Mouse (Mus musculus): ENCODE measurements at regions not wholly inside any gene's neighbourhood (a gene's known extent, or its start where the extent isn't known, plus 50 kb on each side); places are given as distances from the start of the nearest gene placed in this dataset.

- no peak for ATAC-seq (ENCODE audit: poor library complexity, severe bottlenecking)
These were observed 149.8 kb downstream of the Satb1 start for GRCm38 (mm10) chr17:51683318-51683717.

DNA sequence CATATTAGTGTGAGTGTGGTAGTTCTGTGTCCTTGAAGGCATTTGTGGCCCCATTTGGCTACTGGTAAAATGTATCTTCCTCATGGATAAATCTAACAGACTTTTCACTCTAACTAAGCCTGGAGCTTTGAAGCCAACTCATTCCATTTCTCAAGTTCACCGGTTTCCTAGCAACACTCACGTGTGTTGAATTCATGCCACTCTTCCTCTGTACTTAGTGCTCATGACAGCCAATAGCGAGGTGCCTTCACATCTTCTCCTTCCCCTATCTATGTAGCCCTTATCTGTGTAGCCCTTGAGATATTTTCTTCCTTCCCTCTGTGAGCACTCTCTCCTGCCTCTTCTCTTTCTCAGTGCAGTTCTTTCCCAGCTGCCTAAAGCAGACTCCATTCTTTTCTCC lies 150.7 kb downstream of the Satb1 start:
- ATAC-seq (ENCODE audit: poor library complexity, severe bottlenecking): no peak

GRCm38 (mm10) chr17:51677451-51677850 lies 155.6 kb downstream of the Satb1 start:
- ATAC-seq (ENCODE audit: poor library complexity, severe bottlenecking): no peak

GRCm38 (mm10) chr17:51658408-51658807 lies 174.7 kb downstream of the Satb1 start:
- peak; percentile 75 for ATAC-seq (ENCODE audit: poor library complexity, severe bottlenecking)

DNA sequence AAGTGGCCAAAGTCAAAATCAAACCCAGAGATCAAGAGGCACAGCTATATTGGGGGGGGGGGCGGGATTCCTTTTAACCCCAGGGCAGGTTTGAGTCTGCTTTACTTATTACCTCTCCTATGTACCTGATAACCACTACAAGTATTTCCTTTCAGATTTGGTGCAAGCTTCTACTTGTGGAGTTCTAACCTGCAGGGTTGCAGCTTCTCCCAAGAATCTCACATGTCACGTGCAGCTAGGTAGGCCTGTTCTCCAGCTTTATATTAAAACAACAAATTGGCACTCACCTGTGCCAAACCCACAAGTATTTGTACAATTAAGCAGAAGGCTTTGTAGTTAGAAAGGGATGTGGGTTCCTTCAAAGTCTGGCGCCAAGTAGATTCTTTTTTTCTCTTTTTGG lies 179.2 kb downstream of the Satb1 start:
- no peak for ATAC-seq (ENCODE audit: poor library complexity, severe bottlenecking)

GRCm38 (mm10) chr17:51651880-51652279 lies 181.2 kb downstream of the Satb1 start:
- no peak for ATAC-seq (ENCODE audit: poor library complexity, severe bottlenecking)

DNA sequence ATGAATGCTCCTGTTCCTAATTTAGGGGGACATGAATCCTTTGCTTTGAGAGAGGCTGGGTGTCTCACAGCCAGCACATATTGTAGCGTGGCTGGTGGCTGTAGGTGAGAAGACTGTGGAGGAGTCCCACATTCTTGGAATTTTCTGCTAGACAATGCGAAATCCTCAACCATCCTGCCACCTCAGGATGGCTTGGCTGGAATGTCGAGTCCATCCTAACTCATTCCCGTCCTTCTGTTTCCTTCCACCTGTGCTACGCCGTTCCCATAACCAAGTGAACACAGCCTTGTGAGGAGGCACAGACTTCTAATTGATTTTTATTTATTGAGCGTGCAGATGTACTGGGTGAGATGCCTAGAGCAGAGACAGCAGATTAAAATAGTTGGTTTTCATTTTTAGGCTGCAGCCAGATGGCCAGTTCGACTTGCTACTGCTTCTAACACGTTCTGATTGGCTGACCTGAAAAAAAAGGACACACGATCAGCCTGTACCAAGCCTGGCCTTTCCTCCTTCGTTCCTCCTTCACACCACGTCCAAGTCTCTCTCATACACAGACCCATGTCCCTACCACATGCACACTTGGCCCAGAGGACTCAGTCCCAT lies 183.8 kb downstream of the Satb1 start:
- no peak for ATAC-seq (ENCODE audit: poor library complexity, severe bottlenecking)

DNA sequence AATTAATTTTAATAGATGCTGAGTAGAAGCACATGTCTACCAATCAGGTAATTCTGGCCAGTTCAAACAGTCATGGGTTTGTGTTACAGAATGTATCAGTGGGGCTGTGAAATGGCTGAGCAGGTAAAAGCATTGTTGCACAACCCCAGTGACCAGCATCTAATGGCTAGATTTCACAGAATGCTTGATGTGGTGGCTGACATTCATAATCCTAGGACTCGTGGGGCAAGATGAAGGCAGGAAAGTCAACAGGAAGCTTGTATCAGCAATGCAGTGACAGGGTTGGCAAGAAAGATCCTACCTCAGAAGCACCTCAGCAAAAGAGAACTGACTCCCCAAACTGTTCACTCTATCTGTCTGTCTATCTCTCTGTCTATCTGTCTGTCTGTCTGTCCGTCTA lies 186.7 kb downstream of the Satb1 start:
- ATAC-seq (ENCODE audit: poor library complexity, severe bottlenecking): no peak

- no peak for ATAC-seq (ENCODE audit: poor library complexity, severe bottlenecking)
These were observed 187.2 kb downstream of the Satb1 start for GRCm38 (mm10) chr17:51645866-51646265.

- ATAC-seq (ENCODE audit: poor library complexity, severe bottlenecking): no peak
These were observed 190.4 kb downstream of the Satb1 start for GRCm38 (mm10) chr17:51642682-51643081.

DNA sequence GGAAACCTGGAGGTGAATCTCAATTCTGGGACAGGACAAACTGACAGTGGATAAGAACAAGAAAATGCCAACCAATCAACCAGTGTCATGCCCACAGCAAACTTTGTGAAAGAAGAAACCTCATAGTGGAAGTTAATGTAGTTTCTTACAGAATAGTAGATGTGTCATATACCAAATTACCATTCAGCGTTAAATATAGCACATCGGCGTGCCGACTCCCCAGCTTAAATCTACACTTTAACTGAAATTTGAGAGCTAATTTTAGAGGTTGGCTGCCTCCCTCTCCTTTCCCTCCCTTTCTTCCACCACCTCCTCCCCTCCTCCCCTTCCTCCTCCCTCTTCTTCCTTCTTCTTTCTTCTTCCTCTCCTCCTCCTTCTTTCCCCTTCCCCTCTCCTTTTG lies 197.2 kb downstream of the Satb1 start:
- ATAC-seq (ENCODE audit: poor library complexity, severe bottlenecking): no peak

DNA sequence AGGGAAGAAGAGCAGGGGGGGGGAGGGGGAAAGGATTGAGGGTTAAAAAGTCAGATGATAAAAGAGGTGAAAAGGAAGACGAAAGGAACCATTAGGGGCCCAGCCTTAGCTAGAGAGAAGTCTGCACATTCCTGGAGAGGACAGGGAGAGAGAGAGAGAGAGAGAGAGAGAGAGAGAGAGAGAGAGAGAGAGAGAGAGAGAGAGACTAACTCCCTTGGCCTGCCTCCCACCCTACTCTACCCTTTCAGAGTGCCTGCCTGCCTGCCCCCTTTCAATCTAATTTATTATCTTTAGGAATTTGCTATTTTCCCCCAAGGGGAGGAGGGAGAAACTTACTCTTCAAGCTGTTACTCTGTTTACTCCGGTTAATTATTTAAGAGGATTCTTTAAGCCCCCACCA lies 201.5 kb downstream of the Satb1 start:
- ATAC-seq (ENCODE audit: poor library complexity, severe bottlenecking): no peak

- no peak for ATAC-seq (ENCODE audit: poor library complexity, severe bottlenecking)
These were observed 212.6 kb downstream of the Satb1 start for GRCm38 (mm10) chr17:51620528-51620927.

DNA sequence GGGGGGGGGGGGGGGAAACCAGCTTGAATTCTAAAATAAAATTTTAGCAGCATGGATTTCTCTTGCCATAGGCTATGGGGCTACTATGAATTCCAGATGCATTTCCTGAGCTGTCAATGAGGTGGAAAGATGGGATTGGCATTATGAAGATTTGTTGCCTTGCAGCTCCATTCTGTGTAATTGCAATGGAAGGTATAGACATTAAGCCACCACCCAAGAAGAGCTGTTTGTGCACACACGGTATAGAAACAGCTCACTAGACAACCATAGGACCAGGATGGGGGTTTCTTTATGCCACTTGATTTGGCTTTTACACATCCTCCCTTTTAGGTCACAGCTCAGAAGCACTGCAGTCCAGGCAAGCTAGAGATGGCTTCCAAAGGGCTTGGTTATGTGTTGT lies 247.8 kb downstream of the Satb1 start:
- no peak for ATAC-seq (ENCODE audit: poor library complexity, severe bottlenecking)

GRCm38 (mm10) chr17:51583984-51584880 lies 248.9 kb downstream of the Satb1 start:
- ATAC-seq (ENCODE audit: poor library complexity, severe bottlenecking): no peak

GRCm38 (mm10) chr17:51583277-51583676 lies 249.8 kb downstream of the Satb1 start:
- ATAC-seq (ENCODE audit: poor library complexity, severe bottlenecking): no peak

DNA sequence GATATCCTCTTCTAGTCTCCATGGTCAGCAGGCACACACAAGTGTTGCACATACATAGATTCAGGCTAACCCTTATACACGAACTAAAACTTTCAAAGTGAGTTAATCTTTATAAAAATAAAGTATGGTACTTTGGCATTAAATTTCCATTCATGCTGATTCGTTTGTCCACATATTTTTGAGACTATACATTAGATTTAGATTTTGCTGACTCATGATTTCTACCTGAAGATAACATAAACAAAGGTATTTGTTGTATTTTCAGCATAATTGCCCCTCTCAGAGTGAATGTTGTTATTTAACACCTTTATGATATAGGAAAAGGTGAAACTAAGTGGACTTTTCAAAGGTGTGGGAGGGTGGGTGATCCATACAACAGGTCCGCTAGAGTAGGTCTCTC lies 277.2 kb downstream of the Satb1 start:
- ATAC-seq (ENCODE audit: poor library complexity, severe bottlenecking): no peak

- no peak for ATAC-seq (ENCODE audit: poor library complexity, severe bottlenecking)
These were observed 278.6 kb downstream of the Satb1 start for GRCm38 (mm10) chr17:51554446-51554845.

GRCm38 (mm10) chr17:51552277-51553015 lies 280.6 kb downstream of the Satb1 start:
- no peak for ATAC-seq (ENCODE audit: poor library complexity, severe bottlenecking)

- ATAC-seq (ENCODE audit: poor library complexity, severe bottlenecking): no peak
These were observed 286.1 kb downstream of the Satb1 start for GRCm38 (mm10) chr17:51546999-51547398.

- ATAC-seq (ENCODE audit: poor library complexity, severe bottlenecking): no peak
These were observed 290.5 kb downstream of the Satb1 start for GRCm38 (mm10) chr17:51542544-51542943.

GRCm38 (mm10) chr17:51534678-51535077 lies 298.4 kb downstream of the Satb1 start:
- peak; percentile 59 for ATAC-seq (ENCODE audit: poor library complexity, severe bottlenecking)
